Mouse (Mus musculus): Measurements from ENCODE around the gene Polr2c. TPM values are rescaled to one million over a fixed set of nuclear protein-coding genes. Genes with fewer than 3 reads are reported as not detected.

Gene Polr2c
- polyA plus RNA-seq (2016; fragmentation: Nextera tagmentation; extraction: Ambion mirVana) = 107 and 112 TPM in 2 replicates

DNA sequence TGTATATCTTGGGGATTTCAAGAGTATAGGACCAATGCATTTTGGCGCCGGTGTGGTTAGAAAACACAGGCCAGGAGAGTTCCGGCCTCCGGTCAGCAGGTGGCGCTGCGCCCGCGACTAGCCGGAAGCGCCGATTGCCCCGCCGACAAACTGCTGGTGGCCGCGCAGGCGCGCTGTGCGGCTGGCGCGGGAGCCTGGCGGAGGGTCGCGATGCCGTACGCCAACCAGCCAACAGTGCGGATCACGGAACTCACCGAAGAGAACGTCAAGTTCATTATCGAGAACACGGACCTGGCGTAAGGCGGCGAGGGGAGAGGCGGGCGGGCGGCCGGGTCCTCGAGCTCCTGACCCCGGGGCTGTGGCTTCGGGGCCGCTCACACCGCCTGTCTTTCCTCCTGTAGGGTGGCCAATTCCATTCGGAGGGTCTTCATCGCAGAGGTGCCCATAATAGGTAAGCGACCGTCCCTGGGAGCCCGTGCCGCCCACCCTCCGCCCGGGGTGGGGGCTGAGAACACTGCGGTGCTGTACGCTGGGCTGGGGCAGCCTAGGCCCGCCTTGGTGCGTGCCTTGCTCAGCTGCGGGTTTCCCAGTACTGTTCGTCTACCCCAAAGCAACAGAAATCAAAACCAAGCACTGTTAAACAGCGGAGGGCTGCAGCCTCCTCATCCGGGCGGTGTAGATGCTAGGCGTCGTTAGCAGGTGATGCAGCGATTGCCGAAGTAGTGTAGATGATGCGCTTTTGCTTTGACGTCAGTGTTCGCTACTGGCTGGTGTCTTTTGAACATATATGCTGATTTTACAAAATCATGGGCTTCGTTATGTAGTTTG, at the start of gene Polr2c:
Gene Polr2c (plus strand): TSS at position 105 of the 828 bp plus-strand sequence.
- H3K4me2 ChIP-seq = peak within 1 kb of the TSS; percentile 80
- peak within 1 kb of the TSS; percentile 73 for H3K4me3 ChIP-seq
- H3K4me1 ChIP-seq = peaks cover 35% of the 10 kb centered on the region
- no peaks in the 10 kb centered on the region for H3K27me3 ChIP-seq (replicated peaks)
- no peaks in the 10 kb centered on the region for H3K9me3 ChIP-seq (replicated peaks)
- WGBS (ENCODE audit: insufficient replicate concordance) = under 1% methylated on average over 68 of the region's 68 CpGs
- peak within 1 kb of the TSS; percentile 79 for H3K27ac ChIP-seq
- H3K36me3 ChIP-seq = peaks cover 67% of the 10 kb centered on the region
- ATAC-seq = peak; percentile 75
- peak within 1 kb of the TSS; percentile 88 for H3K9ac ChIP-seq

DNA sequence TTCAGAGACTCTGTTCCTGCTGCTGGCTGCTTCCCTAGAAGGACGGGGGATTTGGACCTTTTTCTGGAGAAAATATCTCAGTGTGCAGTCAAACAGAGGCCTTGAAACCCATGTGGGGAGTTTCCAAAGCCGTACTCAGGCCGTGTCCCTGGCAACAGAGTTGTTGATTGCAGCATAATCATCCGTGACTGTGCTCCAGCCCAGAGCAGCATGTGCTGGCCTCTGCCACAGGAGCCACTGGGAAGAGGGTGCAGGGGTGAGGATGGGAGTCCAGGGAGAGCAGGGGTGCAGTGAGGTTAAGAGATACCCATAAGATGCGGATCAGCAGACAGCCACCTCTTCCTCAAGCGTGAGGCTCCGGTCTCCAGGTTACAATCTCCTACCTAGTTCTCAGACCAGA, 49.7 kb upstream of the Polr2c start:
- 61% methylated on average over 7 of the region's 7 CpGs for WGBS (ENCODE audit: insufficient replicate concordance)
- no peak overlapping the region for H3K9ac ChIP-seq
- ATAC-seq = 0 out of 2 replicates have a peak, but pooled peaks have one; percentile 6

DNA sequence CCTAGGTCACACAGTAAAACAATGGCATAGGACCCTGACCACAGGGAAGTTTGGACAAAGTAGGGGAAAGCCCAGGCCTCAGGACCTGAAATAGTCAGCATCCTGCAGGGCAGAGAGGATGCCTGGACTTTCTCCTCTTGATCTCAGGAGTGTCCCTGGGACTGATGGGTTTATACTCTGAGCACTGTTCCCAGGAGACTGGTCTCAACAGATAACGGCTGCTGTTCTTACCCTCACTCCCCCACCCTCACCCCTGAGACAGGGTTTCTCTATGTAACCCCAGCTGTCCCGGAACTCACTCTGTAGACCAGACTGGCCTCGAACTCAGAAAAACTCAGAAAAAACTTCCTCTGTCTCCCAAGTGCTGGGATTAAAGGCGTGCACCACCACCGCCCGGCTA, 48.9 kb upstream of the Polr2c start:
- Histone ChIP-seq H3K4me1 (peaks cover 58% of the 10 kb centered on the region), H3K9ac (no peak overlapping the region; the same call in 1 of the 2 replicates), H3K4me3 (no peak overlapping the region), H3K27ac (no peak overlapping the region), H3K36me3 (no peaks in the 10 kb centered on the region), H3K27me3 (replicated peaks) (peaks cover 28% of the 10 kb centered on the region), H3K9me3 (replicated peaks) (no peaks in the 10 kb centered on the region), H3K4me2 (no peak overlapping the region)
- WGBS (ENCODE audit: insufficient replicate concordance) = 63% methylated on average over 6 of the region's 6 CpGs
- peak; percentile 64 for ATAC-seq

More for the DNA sequence above, 49.7 kb upstream of the Polr2c start:
- Histone ChIP-seq H3K4me1 (peaks cover 57% of the 10 kb centered on the region), H3K4me3 (no peak overlapping the region), H3K9me3 (replicated peaks) (no peaks in the 10 kb centered on the region), H3K36me3 (no peaks in the 10 kb centered on the region), H3K27ac (no peak overlapping the region), H3K4me2 (no peak overlapping the region), H3K27me3 (replicated peaks) (peaks cover 30% of the 10 kb centered on the region)

DNA sequence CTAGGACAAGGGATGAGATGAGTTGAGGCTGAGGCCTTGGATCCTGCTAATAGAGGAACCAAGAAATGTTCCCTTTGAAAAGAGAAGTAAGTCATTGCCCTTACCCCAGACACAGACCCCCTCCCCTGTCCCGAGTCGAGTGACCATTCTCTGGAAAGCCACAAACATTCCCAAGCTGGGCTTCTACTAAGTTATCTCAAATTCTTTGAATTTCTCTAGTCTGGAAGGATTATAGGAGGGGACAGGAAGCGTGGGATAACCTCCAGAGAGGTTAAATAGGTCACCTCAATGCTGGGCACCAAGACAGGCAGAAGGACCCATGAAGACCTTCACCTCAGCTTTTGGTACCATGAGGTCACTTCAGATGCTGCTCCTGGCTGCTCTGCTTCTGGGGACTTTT, 47.1 kb upstream of the Polr2c start, which contains the start of gene Ccl17:
Gene Ccl17 (plus strand): TSS at position 301 of the 400 bp plus-strand sequence.
- Histone ChIP-seq H3K9me3 (replicated peaks) (no peaks in the 10 kb centered on the region), H3K4me3 (no peak within 1 kb of the TSS), H3K27ac (peak within 1 kb of the TSS; percentile 21), H3K36me3 (no peaks in the 10 kb centered on the region), H3K9ac (no peak within 1 kb of the TSS), H3K27me3 (replicated peaks) (peaks cover 15% of the 10 kb centered on the region; the same call in 1 of the 2 replicates), H3K4me2 (no peak within 1 kb of the TSS), H3K4me1 (peaks cover 46% of the 10 kb centered on the region)
- 50% methylated on average over 3 of the region's 3 CpGs for WGBS (ENCODE audit: insufficient replicate concordance)
- no peak for ATAC-seq

DNA sequence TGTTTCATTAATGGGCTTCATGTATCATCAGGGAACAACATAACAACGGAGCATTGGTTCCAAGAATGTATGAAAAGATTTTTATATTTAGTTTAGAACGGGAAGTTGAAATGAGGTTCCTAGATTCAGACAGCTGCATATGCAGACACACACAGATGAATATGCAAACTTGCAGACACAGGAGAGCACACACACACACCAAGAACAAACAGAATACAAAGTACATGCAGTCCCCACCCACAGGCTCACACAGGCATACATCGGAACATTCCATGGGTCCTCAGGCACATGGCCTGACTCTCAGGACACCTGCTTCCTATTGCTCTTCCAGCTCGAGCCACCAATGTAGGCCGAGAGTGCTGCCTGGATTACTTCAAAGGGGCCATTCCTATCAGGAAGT, 46.4 kb upstream of the Polr2c start:
- peaks cover 14% of the 10 kb centered on the region; the same call in 1 of the 2 replicates for H3K27me3 ChIP-seq (replicated peaks)

DNA sequence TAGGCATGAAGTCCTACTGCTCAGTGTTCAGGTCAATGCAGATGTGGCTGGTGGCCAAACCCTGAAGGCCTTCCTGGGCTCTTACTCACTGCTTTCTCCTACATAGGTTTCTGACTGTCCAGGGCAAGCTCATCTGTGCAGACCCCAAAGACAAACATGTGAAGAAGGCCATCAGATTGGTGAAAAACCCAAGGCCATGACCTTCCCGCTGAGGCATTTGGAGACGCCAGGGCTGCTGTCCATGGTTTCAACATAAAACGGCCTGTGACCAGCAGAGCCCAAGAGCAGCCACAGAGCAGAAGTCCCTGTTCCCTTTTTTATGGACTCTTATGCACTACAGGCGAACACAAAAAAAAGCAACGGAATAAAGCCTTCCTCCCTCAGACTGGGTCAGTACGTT, 45.6 kb upstream of the Polr2c start:
- no peak for ATAC-seq
- H3K4me1 ChIP-seq = peaks cover 38% of the 10 kb centered on the region
- H3K4me2 ChIP-seq = no peak overlapping the region
- peak overlapping the region; percentile 21; the same call in 1 of the 2 replicates for H3K27ac ChIP-seq
- WGBS (ENCODE audit: insufficient replicate concordance) = 53% methylated on average over 6 of the region's 6 CpGs
- 0 out of 2 replicates have a peak, but pooled peaks cover 7% of the 10 kb centered on the region for H3K27me3 ChIP-seq (replicated peaks)
- H3K36me3 ChIP-seq = no peaks in the 10 kb centered on the region
- H3K9ac ChIP-seq = no peak overlapping the region
- no peak overlapping the region for H3K4me3 ChIP-seq
- no peaks in the 10 kb centered on the region for H3K9me3 ChIP-seq (replicated peaks)

More for the DNA sequence above, 46.4 kb upstream of the Polr2c start:
- WGBS (ENCODE audit: insufficient replicate concordance) = 80% methylated on average over 5 of the region's 5 CpGs
- no peak overlapping the region for H3K27ac ChIP-seq
- H3K36me3 ChIP-seq = no peaks in the 10 kb centered on the region
- H3K9ac ChIP-seq = no peak overlapping the region
- no peaks in the 10 kb centered on the region for H3K9me3 ChIP-seq (replicated peaks)
- H3K4me1 ChIP-seq = peaks cover 41% of the 10 kb centered on the region
- no peak for ATAC-seq
- H3K4me3 ChIP-seq = no peak overlapping the region
- no peak overlapping the region for H3K4me2 ChIP-seq

DNA sequence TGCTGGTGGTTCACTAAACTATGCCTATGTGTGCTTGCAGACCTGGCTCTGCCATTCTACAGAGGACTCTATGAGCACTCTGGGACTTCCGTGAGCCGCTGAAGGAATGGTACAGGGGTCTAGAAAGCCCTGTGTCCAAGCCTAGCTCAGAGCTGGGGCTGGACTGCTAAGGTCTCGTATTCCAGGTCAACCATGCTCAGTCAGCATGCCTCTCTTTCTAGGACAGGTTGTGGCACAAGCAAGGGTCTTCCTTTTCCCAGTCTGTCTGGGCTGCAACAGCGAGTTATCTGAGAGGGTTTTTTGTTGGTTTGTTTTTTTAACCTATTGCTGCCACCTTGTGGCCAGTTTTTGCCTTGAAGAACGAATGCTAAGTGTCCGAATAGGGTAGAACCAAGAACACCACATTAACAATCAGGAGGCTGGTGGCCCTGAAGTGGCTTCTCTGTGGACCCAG, 44.6 kb upstream of the Polr2c start:
- peak; percentile 41; the same call in 1 of the 2 replicates for ATAC-seq
- no peaks in the 10 kb centered on the region for H3K36me3 ChIP-seq
- H3K9me3 ChIP-seq (replicated peaks) = no peaks in the 10 kb centered on the region
- no peak overlapping the region for H3K4me2 ChIP-seq
- H3K9ac ChIP-seq = no peak overlapping the region
- no peak overlapping the region for H3K4me3 ChIP-seq
- peaks cover 30% of the 10 kb centered on the region for H3K4me1 ChIP-seq
- H3K27ac ChIP-seq = no peak overlapping the region
- H3K27me3 ChIP-seq (replicated peaks) = 0 out of 2 replicates have a peak, but pooled peaks cover 2% of the 10 kb centered on the region
- WGBS (ENCODE audit: insufficient replicate concordance) = 30% methylated on average over 6 of the region's 6 CpGs

DNA sequence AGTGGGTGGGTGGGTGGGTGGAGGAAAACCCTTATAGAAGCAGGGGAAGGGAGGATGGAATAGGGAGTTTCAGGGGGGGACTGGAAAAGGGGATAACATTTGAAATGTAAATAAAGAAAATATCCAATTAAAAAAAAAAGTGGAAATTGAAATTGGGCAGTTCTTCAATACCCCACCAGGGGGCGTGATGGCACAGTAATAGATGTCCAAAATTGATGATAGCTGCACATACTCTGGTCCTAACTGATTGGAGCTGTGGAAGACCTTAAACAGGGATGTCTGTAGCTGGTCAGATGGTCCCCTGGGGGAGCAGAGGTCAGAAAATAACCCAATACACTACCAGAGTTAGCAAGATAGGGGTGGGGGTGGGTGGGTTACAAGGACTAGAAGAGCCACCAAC, 42.7 kb upstream of the Polr2c start:
- Histone ChIP-seq H3K27ac (no peak overlapping the region), H3K9ac (no peak overlapping the region), H3K4me2 (no peak overlapping the region), H3K9me3 (replicated peaks) (no peaks in the 10 kb centered on the region), H3K36me3 (no peaks in the 10 kb centered on the region), H3K4me3 (no peak overlapping the region), H3K27me3 (replicated peaks) (no peaks in the 10 kb centered on the region), H3K4me1 (peaks cover 12% of the 10 kb centered on the region)
- ATAC-seq = no peak
- 0% methylated on average over 1 of the region's 1 CpGs for WGBS (ENCODE audit: insufficient replicate concordance)

DNA sequence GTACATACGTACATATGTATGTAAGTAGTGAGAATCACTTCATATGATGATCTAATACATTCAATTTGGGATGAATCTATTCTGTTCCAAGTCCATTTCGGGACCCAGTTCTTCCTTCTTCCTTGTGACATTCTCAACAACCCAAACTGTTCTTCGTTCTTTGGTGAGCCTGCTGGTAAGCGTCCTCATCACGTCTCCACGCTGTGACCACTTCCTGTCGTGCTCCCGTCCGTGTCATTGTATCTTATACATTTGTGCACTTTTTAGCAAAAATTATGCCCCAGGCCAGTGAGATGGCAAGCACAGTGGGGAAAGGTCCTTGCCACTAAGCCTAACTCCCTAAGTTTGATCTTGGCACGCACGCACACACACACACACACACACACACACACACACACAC, 39.3 kb upstream of the Polr2c start:
- no peak for ATAC-seq
- H3K36me3 ChIP-seq = peaks cover 31% of the 10 kb centered on the region
- no peak overlapping the region for H3K27ac ChIP-seq
- H3K9me3 ChIP-seq (replicated peaks) = no peaks in the 10 kb centered on the region
- 72% methylated on average over 11 of the region's 11 CpGs for WGBS (ENCODE audit: insufficient replicate concordance)
- H3K27me3 ChIP-seq (replicated peaks) = no peaks in the 10 kb centered on the region
- no peak overlapping the region for H3K4me2 ChIP-seq
- no peak overlapping the region for H3K9ac ChIP-seq
- H3K4me1 ChIP-seq = peaks cover 23% of the 10 kb centered on the region
- H3K4me3 ChIP-seq = no peak overlapping the region

DNA sequence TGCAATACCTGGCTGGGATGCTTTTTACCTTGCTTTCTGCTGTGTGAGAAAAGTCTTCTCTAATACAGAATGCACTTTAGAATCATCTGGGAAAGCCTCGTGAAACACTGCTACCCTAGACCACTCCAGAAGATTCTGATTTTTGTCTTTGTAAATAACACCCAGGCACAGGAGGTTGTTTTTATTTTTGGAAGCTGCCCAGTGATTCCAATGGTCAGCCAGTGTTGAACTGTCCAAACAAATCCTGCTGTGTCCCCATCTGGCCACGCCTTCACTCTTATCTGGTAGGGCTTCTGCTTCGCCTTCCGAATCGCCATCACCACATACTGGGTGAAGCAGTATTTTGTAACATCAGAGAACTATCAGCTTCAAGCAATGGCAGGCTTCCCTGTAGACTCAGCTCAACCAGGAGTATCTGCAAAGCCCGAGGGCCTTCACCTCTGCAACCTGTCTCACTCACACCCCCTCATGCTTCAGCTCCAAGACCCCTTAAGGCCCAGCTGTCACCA, 37.5 kb upstream of the Polr2c start:
- H3K4me2 ChIP-seq = no peak overlapping the region

DNA sequence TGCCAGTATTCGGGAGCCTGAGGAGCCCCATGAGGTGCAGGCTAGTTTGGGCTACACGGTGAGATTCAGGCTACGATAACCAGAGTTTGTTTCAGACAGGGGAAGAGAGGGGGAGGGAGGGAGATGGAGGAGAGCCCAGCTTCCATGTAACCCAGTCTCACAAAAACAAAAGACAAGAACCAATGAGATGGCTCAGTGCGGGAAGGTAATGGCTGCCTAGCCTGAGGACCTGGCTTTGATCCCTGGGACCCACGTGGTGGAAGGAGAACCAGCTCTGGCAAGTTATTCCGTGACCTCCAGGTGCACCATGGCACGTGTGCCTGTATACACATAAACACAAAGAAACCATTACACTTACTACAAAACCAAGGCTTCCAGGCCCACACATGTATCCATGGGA, 36.7 kb upstream of the Polr2c start:
- Histone ChIP-seq H3K4me1 (peaks cover 26% of the 10 kb centered on the region), H3K27me3 (replicated peaks) (no peaks in the 10 kb centered on the region), H3K9ac (no peak overlapping the region; the same call in 1 of the 2 replicates), H3K4me3 (no peak overlapping the region), H3K36me3 (peaks cover 58% of the 10 kb centered on the region), H3K4me2 (no peak overlapping the region), H3K9me3 (replicated peaks) (no peaks in the 10 kb centered on the region), H3K27ac (no peak overlapping the region)
- ATAC-seq = no peak
- 84% methylated on average over 7 of the region's 7 CpGs for WGBS (ENCODE audit: insufficient replicate concordance)

More for the DNA sequence above, 37.5 kb upstream of the Polr2c start:
- H3K27ac ChIP-seq = peak overlapping the region; percentile 61
- H3K27me3 ChIP-seq (replicated peaks) = no peaks in the 10 kb centered on the region
- no peak overlapping the region for H3K4me3 ChIP-seq
- peak; percentile 26; the same call in 1 of the 2 replicates for ATAC-seq
- WGBS (ENCODE audit: insufficient replicate concordance) = 42% methylated on average over 6 of the region's 6 CpGs
- H3K9me3 ChIP-seq (replicated peaks) = no peaks in the 10 kb centered on the region
- peaks cover 49% of the 10 kb centered on the region for H3K36me3 ChIP-seq
- H3K9ac ChIP-seq = no peak overlapping the region
- peaks cover 26% of the 10 kb centered on the region for H3K4me1 ChIP-seq

DNA sequence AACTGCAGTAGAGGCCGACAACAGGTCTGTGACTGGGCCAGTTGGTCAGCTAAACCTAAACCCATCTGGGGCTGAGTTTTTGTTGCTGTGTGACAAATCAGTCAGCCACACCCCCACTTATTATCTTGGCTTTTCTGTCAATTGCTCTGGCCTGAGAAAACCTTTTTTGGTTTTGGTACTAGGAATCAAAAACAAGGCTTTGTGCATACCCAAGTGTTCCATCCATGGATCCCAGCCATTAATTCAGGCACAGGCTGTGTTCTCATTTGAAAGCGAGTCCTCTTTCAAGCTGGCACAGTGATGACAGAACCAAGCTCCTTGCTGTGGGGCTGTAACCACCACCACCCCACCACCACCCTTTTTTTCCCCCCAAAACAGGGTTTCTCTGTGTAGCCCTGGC, 35.9 kb upstream of the Polr2c start:
- H3K9ac ChIP-seq = no peak overlapping the region
- WGBS (ENCODE audit: insufficient replicate concordance) = 95% methylated on average over 2 of the region's 2 CpGs
- no peak for ATAC-seq

More for the DNA sequence above, 35.9 kb upstream of the Polr2c start:
- no peaks in the 10 kb centered on the region for H3K27me3 ChIP-seq (replicated peaks)
- H3K9me3 ChIP-seq (replicated peaks) = no peaks in the 10 kb centered on the region
- H3K4me3 ChIP-seq = no peak overlapping the region
- H3K4me2 ChIP-seq = no peak overlapping the region
- H3K27ac ChIP-seq = no peak overlapping the region
- H3K36me3 ChIP-seq = peaks cover 66% of the 10 kb centered on the region
- H3K4me1 ChIP-seq = peaks cover 26% of the 10 kb centered on the region

All from liver, embryonic 12.5 days (tissue).